Mouse (Mus musculus) neural tube, embryonic 14.5 days (tissue): ENCODE data around the gene Nsd1. TPM values are rescaled to one million over a fixed set of nuclear protein-coding genes. Genes with fewer than 3 reads are reported as not detected.

ENCODE experiments used
- ATAC-seq: fragments of 200-750 bp; cut with Nextera tagmentation; 2 replicates; pipeline ENCODE4 v1.8.0; 2017; ENCODE audit warnings: low read depth, mild to moderate bottlenecking, moderate TSS enrichment, moderate library complexity
- H3K27ac ChIP-seq: fragments of 300-500 bp; sonication (generic); 2 replicates; pipeline ENCODE4 v1.5.1; 2014; ENCODE audit warnings: low read depth, mild to moderate bottlenecking, control low read depth, low read length, moderate library complexity, mixed read lengths
- H3K27me3 ChIP-seq: fragments of 300-500 bp; sonication (generic); 2 replicates; pipeline ENCODE4 v1.6.1; 2014; ENCODE audit warnings: low read length; ENCODE audit not compliant: control insufficient read depth, insufficient read depth
- H3K36me3 ChIP-seq: fragments of 300-500 bp; sonication (generic); 2 replicates; pipeline ENCODE4 v1.6.1; 2014; ENCODE audit warnings: low read length, mixed read lengths; ENCODE audit not compliant: control insufficient read depth, insufficient read depth
- H3K4me1 ChIP-seq: fragments of 300-500 bp; sonication (generic); 2 replicates; pipeline ENCODE4 v1.6.1; 2014; ENCODE audit warnings: low read length; ENCODE audit not compliant: control insufficient read depth, insufficient read depth
- H3K4me2 ChIP-seq: fragments of 300-500 bp; sonication (generic); 2 replicates; pipeline ENCODE4 v1.6.1; 2014; ENCODE audit warnings: mild to moderate bottlenecking, low read depth, low read length, control low read depth
- H3K4me3 ChIP-seq: fragments of 300-500 bp; sonication (generic); 2 replicates; pipeline ENCODE4 v1.5.1; 2014; ENCODE audit warnings: low read depth, low read length, control low read depth, mixed read lengths
- H3K9ac ChIP-seq: fragments of 300-500 bp; sonication (generic); replicated peaks from 2 replicates; pipeline ENCODE4 v1.6.1; 2014; ENCODE audit warnings: low read depth, mild to moderate bottlenecking, control low read depth, low read length, mixed read lengths
- H3K9me3 ChIP-seq: fragments of 300-500 bp; sonication (generic); 2 replicates; pipeline ENCODE4 v1.6.1; 2016; ENCODE audit warnings: low read length; ENCODE audit not compliant: control insufficient read depth
- WGBS: fragments of 180-500 bp; shearing (Covaris S2); extraction: QIAGEN DNeasy Blood & Tissue Kit; methylation state at CpG from one replicate; pipeline ENCODE4 v1.1.7; 2014; 5-methylcytosine and 5-hydroxymethylcytosine counted together
- polyA plus RNA-seq: library from polyadenylated mRNA; unstranded; fragments of >200 nt; fragmentation: Nextera tagmentation; extraction: Ambion mirVana; gene quantifications from 2 replicates; pipeline ENCODE4 v1.2.1, GENCODE M21; 2014

The Nsd1 gene
- polyA plus RNA-seq, 1 experiment from 2014 or later = 76.8 TPM

DNA sequence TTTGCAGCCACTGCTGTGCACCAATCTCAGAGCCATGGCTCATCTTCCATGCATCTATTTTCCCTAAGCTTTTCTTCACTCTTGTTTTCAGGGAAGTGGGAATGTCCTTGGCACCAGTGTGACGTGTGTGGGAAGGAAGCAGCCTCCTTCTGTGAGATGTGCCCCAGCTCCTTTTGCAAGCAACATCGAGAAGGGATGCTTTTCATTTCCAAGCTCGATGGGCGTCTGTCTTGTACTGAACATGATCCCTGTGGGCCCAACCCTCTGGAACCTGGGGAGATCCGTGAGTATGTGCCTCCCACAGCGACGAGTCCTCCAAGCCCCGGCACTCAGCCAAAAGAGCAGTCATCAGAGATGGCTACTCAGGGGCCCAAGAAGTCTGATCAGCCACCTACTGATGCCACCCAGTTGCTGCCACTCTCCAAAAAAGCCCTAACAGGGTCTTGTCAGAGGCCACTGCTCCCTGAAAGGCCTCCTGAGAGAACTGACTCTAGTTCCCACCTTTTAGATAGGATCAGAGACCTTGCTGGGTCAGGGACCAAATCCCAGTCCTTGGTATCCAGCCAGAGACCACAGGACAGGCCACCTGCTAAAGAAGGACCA is 102.5 kb downstream of the Nsd1 start:
- 92% methylated on average over 8 of the region's 8 CpGs for WGBS
- Histone ChIP-seq H3K9me3 (no peaks in the 10 kb centered on the region), H3K9ac (no peak overlapping the region), H3K4me3 (no peak overlapping the region), H3K4me2 (no peak overlapping the region), H3K36me3 (peaks cover 70% of the 10 kb centered on the region), H3K4me1 (no peaks in the 10 kb centered on the region), H3K27ac (no peak overlapping the region), H3K27me3 (no peaks in the 10 kb centered on the region)
- no peak for ATAC-seq

DNA sequence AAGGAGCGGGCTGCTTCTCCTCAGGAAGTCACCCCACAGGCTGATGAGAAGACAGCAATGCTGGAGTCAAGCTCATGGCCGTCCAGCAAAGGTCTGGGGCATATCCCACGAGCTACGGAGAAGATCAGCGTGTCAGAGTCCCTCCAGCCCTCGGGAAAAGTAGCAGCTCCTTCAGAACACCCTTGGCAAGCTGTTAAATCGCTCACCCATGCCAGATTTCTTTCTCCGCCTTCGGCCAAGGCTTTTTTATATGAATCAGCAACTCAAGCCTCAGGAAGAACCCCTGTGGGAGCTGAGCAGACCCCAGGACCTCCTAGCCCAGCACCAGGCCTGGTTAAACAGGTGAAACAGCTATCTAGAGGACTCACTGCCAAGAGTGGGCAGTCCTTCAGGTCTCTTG is 103.5 kb downstream of the Nsd1 start:
- Histone ChIP-seq H3K36me3 (peaks cover 64% of the 10 kb centered on the region), H3K4me3 (no peak overlapping the region), H3K9ac (no peak overlapping the region), H3K27me3 (no peaks in the 10 kb centered on the region), H3K4me1 (no peaks in the 10 kb centered on the region), H3K4me2 (no peak overlapping the region), H3K9me3 (no peaks in the 10 kb centered on the region), H3K27ac (no peak overlapping the region)
- WGBS = 81% methylated on average over 9 of the region's 9 CpGs
- no peak for ATAC-seq

DNA sequence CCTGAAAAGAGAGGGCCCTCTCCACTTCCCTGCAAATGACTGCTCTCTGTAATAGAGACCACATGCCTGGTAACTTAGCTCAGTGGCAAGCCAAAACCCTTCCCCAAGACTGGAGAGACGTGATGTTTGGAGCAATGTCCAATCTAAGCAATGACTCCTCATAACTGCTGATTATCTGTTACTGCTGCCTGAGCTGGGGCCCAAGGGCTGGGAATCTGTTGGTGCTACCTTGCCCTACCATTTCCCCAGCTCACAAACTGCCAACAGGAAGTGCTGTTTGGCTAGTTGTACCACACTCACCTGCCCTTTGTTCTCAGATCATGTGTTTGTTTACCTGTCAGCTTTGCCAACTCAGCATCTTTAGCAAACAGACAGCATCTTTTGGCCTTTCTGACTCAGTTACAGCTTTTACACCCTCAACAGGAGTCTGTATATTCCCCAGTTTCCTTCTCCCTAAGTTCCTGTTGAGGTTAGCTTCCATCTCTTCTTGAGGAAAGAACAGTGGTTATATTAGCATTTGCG is 105.4 kb downstream of the Nsd1 start:
- Histone ChIP-seq H3K4me2 (no peak overlapping the region), H3K4me3 (no peak overlapping the region), H3K4me1 (no peaks in the 10 kb centered on the region), H3K9me3 (no peaks in the 10 kb centered on the region), H3K27me3 (no peaks in the 10 kb centered on the region), H3K27ac (no peak overlapping the region), H3K9ac (no peak overlapping the region), H3K36me3 (peaks cover 60% of the 10 kb centered on the region)
- no peak for ATAC-seq
- WGBS = 85% methylated on average over 2 of the region's 2 CpGs

DNA sequence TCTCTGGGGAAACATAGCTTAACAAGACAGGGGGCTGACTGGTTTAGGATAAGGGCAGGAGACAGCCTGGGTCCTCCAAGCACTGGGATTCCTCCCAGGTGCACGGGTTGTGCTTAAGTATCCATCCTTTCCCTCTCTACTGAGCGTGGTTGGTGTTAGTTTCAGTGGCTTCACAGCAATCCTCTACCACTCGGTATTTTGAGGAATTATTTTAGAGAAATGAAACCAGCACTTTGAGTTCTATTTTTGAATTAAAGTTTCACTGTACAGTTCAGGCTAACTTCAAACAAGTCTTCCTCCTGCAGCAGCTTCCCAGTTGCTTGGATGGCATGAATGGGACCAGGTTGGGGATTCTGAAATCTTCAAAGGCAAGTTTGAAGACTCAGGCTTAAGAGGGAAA is 108.8 kb downstream of the Nsd1 start:
- Histone ChIP-seq H3K4me1 (peaks cover 15% of the 10 kb centered on the region; the same call in 1 of the 2 replicates), H3K4me3 (no peak overlapping the region), H3K27me3 (no peaks in the 10 kb centered on the region), H3K4me2 (no peak overlapping the region), H3K27ac (no peak overlapping the region), H3K36me3 (peaks cover 42% of the 10 kb centered on the region), H3K9ac (no peak overlapping the region), H3K9me3 (no peaks in the 10 kb centered on the region)
- WGBS = 86% methylated on average over 3 of the region's 3 CpGs
- no peak for ATAC-seq

DNA sequence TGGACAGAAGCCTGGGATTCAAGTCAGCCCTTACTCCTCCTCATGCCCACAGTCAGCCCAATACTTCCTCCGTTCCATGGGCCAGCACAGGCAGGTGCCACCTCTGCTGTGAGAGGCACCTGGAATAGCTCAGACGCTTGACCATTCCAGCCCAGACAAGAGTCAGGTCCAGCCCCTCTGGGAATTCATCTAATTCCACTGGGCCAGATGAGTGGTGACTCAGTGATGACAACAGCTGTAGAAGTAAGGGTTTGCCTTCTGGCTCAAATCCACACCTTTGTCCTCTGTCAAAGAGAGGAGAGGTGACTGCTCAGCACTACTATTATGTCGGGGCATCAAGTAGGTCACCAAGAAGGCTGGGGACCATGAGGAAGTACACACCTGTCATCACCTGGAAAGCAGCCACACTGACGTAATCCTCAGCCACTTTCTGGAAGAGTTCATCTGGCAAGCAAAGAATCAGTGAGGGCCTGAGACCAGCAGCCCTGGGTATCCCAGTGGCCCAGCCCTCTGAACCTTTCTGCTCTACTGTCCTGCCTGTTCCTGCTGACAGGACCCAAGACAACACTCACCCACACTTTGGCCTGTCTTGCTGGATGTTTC is 110.5 kb downstream of the Nsd1 start, which contains the start of gene Prelid1:
TSS of gene Prelid1 (plus strand) at position 570 of the 603 bp plus-strand sequence.
- Histone ChIP-seq H3K9ac (peak within 1 kb of the TSS; percentile 95), H3K4me3 (peak within 1 kb of the TSS; percentile 100), H3K27me3 (no peaks in the 10 kb centered on the region), H3K4me1 (peaks cover 21% of the 10 kb centered on the region; the same call in 1 of the 2 replicates), H3K36me3 (peaks cover 34% of the 10 kb centered on the region), H3K27ac (no peak within 1 kb of the TSS; the same call in 1 of the 2 replicates), H3K9me3 (no peaks in the 10 kb centered on the region), H3K4me2 (peak within 1 kb of the TSS; percentile 86)
- ATAC-seq = no peak
- 92% methylated on average over 4 of the region's 4 CpGs for WGBS

DNA sequence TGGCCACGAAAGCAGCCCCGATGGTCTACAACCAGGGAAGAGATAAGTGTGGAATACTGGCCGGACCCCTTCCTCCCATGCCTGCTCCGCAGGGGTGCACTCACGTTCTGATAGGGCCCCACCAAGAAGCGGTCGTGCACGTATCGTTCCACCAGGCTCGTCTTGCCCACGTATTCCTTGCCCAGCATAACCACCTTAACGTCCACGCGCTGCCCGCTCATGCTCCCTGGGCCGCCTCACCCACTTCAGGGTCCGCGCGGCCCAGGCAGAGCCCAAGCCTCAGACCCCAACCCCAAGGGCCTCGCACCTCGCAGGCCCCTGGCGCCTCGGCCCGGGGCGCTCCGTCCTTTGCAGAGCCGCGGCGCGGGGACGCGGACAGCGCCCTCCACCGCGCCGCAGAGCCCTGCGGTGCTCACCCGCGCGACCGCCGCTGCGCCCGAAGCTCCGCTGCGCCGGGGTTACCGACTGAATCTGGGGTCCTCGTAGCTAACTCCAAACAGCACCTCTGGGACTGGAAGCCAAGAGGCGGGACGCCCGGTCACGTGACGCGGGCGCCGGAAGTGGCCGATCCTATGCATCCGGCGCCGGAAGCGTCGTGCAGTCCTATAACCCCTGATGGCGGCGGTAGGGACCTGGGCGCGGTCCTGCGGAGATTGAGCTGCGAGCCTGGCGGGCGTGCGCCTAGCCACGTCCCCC is 112.0 kb downstream of the Nsd1 start, which contains the start of gene Rab24:
TSS of gene Rab24 (minus strand) at position 513 of the 696 bp plus-strand sequence.
- Histone ChIP-seq H3K4me2 (peak within 1 kb of the TSS; percentile 86), H3K4me3 (peak within 1 kb of the TSS; percentile 100), H3K9ac (peak within 1 kb of the TSS; percentile 95), H3K27ac (peak within 1 kb of the TSS; percentile 74), H3K4me1 (peaks cover 21% of the 10 kb centered on the region; the same call in 1 of the 2 replicates), H3K27me3 (no peaks in the 10 kb centered on the region), H3K9me3 (no peaks in the 10 kb centered on the region), H3K36me3 (peaks cover 33% of the 10 kb centered on the region)
- peak; percentile 91 for ATAC-seq
- under 1% methylated on average over 71 of the region's 73 CpGs for WGBS

DNA sequence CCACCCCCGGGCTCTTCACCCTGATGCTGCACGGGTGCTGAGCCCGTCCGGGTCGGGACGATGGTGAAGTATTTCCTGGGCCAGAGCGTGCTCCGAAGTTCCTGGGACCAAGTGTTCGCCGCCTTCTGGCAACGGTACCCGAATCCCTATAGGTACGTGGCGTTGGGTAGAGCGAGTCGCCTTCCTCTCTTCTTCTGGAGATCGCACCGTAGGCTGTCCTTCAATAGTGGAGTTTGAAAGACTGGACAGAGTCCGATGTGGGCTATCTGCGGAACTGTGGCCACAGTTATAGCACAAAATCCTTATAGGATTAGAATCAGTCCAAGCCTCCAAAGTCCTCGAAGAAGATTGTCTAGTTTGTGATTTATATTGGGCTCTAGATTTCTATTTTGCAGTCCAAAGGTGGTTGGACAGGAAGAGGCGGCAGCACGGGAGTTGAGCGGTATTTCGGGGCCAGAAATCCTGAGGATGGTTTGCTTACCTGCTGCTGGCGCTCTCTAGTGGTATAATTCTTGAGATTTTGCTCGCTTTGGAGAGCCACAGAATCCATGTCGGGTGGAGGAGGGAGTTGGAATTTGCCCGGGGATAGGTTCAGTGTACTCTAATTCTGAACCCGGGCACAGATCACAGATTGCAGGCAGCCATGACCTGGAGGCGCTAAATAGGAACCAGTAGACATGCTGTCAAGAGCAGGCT is 112.7 kb downstream of the Nsd1 start:
- Histone ChIP-seq H3K9ac (peak overlapping the region; percentile 95), H3K9me3 (no peaks in the 10 kb centered on the region), H3K27me3 (no peaks in the 10 kb centered on the region), H3K4me2 (peak overlapping the region; percentile 86), H3K27ac (peak overlapping the region; percentile 74; the same call in 1 of the 2 replicates), H3K36me3 (peaks cover 28% of the 10 kb centered on the region), H3K4me3 (peak overlapping the region; percentile 100), H3K4me1 (peaks cover 24% of the 10 kb centered on the region; the same call in 1 of the 2 replicates)
- ATAC-seq = no peak; the same call in 1 of the 2 replicates
- WGBS = 1% methylated on average over 29 of the region's 31 CpGs

DNA sequence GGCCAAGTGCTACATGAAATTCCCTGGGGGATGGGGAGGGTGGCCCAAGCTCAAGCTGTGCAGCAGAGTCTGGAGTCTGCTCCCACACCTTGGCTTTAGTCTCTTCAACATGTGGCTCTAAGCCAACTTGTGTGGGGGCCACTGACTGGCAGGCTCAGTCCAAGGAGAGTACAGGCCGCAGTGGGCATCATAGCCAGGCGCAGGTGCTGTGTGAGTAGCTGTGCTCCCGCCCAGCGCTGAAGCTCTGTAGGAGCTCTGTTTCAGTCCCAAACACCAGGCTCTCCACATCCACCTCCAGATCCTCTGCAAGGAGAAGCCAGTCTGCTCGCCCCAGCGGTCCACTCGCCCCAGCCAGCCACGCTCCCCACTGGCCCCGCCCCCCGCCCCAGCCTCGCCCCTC is 116.0 kb downstream of the Nsd1 start:
- no peaks in the 10 kb centered on the region for H3K9me3 ChIP-seq
- no peak for ATAC-seq
- peaks cover 36% of the 10 kb centered on the region; the same call in 1 of the 2 replicates for H3K4me1 ChIP-seq
- peaks cover 21% of the 10 kb centered on the region for H3K36me3 ChIP-seq
- no peak overlapping the region for H3K4me3 ChIP-seq
- no peak overlapping the region for H3K4me2 ChIP-seq
- H3K27ac ChIP-seq = no peak overlapping the region
- no peaks in the 10 kb centered on the region for H3K27me3 ChIP-seq
- WGBS = 83% methylated on average over 11 of the region's 11 CpGs
- H3K9ac ChIP-seq = no peak overlapping the region
